Mouse (Mus musculus) urinary bladder, adult 18-20 months (tissue): ENCODE data around the gene Arid1b.

Experiments used
- DNase-seq, 2 experiments: peaks; one replicate each; pipeline ENCODE4 v3.0.0; 2022; ENCODE audit warnings: low spot score in 2 of 2, mixed read lengths in 2 of 2

Arid1b gene

DNA sequence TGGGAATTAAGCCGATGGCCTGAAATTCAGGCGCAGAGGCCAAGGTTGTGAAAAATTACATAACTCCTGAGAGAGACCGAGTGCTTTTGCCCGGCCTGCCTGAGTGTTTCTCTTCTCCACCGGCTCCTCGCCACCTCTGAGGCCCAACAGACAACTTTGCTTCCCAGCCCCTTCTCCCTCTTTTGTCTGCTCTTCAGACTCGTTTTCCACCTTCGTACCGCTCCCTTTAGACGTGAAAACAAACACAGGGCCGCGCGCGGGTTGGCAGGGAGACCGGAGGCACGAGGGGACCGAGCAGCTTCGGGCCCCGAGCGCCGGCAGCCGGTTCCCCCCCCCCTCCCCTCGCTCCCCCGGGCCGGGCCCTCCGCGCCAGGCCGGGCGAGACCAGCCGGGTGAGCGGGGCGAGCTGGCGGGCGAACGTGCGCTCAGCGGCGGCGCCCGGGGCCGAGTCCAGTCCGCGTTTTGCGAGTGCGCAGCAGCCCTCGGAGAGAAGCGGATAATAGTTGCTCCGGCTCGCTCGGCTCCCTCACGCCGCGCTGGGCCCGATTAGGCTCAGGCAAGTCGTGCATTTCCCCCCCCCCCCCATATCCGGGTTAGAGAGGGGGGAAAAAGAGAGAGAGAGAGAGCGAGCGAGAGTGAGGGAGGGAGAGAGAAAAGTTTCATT is at the start of gene Arid1b:
TSS of gene Arid1b (plus strand) at position 493 of the 664 bp plus-strand sequence.
- peak; percentile 59 to 69 for DNase-seq

- no peak for DNase-seq
Observed at GRCm38 (mm10) chr17:4945311-4945751, 48.8 kb upstream of the Arid1b start.

GRCm38 (mm10) chr17:4945871-4946331 is 48.2 kb upstream of the Arid1b start:
- DNase-seq, result peak; percentile 56 to 79

DNA sequence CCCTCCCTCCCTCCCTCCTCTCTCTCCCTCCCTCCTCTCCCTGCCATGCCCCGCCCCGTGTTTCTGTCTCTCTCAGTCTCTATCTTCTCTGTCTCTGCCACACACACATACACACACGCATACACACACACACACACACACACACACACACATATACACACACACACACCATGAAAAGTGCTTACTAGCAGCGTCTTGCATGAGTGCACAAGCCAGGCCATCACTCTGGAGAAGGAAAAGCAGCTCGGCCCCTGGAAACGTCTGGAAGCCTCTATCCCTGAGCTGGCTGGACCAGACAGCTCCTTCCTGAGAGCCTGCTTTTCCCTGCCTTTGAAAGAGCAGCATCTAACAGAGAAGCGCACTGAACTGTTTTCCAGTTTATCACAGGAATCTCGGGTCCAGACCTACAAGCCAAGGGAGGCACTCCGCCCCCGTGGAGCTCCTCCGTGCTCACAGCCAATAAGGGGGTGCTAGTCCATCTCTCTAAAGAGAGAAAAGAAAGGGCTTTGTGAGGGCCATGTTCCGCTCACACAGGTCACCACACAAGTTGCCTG is 47.6 kb upstream of the Arid1b start:
- peak in 1 of 2 experiments; percentile 46 for DNase-seq

DNA sequence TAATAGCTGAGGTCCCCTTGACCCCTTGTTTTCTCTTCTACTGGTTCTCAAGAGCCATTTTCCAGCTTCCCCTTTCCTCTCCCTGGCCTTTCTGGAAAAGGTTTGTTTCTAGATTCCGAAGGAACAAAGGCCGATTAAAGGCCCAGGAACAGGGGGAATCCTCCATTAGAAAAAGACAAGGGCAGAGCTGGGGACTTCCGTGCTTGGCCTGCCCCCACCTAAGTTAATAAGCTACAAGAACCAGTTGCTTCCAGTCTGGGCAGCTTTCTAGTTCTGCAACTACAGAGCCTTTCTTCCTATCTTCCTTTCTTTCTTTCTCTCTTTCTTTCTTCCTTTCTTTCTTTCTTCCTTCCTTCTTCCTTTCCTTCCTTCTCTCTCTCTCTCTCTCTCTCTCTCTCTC is 47.1 kb upstream of the Arid1b start:
- DNase-seq, result no peak

- DNase-seq, result no peak
Observed at GRCm38 (mm10) chr17:4947439-4947838, 46.7 kb upstream of the Arid1b start.

- no peak for DNase-seq
Observed at GRCm38 (mm10) chr17:4948501-4948900, 45.6 kb upstream of the Arid1b start.

GRCm38 (mm10) chr17:4954431-4954830 is 39.7 kb upstream of the Arid1b start:
- DNase-seq, result no peak

DNA sequence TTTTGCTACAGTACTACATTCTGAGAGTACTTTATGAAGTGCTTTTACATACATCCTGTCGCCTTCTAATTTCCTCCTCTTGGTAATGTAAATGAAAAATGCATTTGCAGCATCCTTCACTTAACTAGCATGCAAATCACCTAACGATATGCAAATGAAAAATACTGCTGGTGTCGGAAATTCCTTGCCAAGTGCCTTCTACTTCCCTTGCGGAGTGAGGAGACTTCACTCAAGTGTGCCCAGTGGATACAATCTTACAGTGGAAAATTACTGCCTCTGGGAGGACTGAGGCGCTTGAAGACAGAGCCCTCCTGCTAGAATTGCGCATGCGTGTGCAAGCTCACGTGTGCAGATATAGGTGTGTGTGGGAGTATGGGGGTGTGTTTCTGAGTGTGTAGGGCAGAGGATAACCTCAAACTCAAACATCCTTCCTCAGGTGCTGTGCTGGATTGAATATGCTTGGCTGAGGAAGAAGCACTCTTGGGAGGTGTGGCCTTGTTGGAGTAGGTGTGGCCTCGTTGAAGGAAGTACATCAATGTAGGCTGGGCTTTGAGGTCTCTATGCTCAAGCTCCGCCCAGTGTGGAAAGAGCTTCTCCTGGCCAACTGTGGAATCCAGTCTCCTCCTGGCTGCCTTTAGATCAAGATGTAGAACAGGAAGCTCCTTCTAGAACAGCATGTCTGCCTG is 29.8 kb upstream of the Arid1b start:
- no peak for DNase-seq

DNA sequence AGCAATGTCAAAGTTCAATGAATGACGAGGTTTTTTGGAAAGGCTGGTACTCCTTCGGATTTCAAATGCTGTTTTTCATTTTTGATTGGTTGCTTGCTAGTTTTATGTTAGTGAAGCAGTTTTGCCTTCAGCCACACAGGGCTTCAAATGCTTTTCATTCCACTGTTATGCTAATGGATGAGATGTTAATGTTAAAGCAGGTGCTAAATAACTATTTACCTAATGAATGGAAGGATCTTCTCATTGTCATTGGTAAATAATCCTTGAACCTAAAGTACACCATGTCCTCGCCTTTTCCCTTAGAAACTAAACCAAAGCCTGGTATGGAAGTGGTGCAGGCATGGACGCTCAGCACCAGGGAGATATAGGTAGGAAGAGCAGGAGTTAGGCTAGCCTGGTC is 26.9 kb upstream of the Arid1b start:
- DNase-seq, result no peak

GRCm38 (mm10) chr17:4968035-4968434 is 26.1 kb upstream of the Arid1b start:
- DNase-seq, result no peak

DNA sequence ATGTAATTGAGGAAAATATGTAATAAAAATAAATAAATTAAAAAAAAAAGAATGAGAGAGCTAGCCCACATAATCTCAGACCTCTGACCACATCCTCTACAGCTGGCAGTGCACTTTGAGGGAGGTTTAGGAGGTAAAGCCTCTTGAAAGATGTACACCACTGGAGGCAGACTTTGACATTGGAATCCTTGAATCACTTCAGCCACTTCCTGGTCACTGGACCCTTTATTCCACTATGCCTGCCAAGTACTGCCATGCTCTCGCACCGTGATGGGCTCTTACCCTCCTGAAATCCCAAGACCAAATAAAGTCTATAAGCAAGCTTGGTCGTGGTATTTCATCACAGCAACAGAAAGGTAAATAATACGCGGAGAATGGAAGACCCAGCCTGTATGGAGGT is 25.3 kb upstream of the Arid1b start:
- DNase-seq, result no peak

DNA sequence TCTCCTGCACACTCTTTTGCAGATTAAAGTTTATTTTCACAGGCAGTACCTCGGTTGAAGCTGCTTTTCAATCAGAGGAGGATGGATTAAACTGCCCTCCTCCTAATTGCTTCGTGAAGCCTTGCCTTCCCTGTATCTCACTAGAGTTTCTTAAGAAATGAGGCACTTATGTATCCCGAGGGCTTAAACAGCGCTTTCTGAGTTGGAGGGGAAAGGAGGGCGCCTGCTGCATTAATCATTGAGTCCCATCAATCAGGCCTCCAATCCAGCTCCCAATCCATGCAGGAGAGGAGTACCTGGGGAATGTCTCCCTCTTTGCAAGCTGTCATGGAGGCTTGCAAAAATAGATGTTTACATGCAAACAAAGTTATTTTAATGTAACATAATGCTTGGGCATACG is 21.9 kb upstream of the Arid1b start:
- DNase-seq, result no peak

GRCm38 (mm10) chr17:4974736-4975135 is 19.4 kb upstream of the Arid1b start:
- DNase-seq, result peak; percentile 50 to 79

GRCm38 (mm10) chr17:4980151-4980550 is 14.0 kb upstream of the Arid1b start:
- DNase-seq, result no peak

DNA sequence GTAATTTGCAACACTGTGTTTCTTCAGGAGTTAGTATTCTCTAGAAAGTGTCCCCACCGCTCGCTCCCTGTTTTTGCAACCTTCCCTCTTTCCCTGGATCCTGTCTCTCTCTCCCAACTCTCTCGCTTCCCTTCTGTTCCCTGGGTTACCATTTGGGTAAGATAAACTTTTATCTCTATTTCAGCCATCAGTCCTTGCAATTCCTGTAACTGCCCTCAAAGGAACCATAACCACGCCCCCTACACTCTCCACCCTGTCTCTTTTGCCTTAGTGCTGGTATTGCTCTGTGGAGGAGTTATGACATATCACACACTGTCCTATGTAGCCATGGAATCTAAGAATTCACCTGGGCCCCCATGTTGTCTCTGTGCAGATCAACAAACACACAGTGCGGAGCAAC is 11.3 kb upstream of the Arid1b start:
- no peak for DNase-seq

DNA sequence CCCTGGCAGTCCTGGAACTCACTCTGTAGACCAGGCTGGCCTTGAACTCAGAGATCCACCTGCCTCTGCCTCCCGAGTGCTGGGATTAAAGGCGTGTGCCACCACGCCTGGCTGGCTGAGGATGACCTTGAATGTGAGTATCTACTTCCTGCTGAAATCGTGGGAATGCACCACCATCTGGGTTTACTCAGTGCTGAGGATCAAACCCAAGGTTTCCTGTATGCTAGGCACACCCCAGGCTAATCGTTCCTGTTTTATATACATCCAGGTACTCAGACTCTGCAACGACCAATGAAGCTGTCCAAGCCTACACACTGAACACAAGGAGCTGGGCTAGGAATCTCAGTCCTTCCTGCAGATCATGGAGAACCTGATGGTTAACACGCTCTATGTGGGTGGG is 9.4 kb upstream of the Arid1b start:
- no peak for DNase-seq

DNA sequence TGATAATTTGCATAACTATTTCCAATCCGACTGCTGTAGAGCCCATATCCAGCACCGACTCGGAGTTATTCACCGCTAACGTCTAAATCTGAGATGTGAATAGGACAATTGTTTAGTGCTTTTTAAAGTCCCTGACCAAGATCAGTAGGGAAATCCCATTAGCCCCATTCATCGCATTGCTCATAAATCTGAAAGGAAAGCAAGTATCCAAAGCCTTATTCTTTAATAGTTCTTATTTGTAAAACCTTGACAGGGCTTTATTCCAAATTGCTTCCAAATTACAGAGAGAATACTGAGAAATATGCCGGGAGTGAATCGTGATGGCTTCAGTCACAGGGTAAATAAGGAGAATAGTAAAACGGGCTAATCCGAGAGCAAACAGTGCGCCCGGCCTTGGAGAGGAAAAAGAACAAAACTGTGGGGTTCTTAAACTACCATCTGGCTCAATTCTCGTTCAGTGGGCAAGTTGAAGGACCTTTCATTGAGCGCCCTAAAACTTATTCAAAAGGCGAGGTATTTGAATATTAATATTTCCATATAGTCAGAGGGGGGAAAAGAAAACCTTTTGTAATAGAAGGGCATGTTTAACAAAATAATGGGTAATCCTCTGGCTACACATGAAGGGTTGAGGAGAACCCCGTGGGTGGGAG is 3.1 kb upstream of the Arid1b start:
- no peak for DNase-seq

DNA sequence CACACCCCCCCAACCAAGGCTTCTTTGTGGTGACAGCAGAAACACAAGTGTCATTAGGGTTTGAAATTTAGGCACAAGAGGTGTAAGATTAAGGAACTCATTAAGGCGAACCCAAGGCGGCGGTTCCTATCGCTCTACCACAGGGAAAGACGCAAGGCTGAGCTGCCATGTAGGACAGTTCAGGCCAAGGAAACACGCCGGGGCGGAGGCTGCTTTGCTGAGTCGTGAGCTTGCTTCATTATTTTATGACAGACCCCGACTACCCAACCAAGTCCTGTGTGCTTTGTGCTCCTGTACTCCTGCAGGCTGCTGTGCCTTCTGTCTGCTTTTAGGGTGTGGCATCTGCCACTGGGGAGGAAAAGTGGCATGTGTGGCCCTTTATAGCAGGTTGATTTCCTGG is 2.5 kb upstream of the Arid1b start:
- no peak for DNase-seq

DNA sequence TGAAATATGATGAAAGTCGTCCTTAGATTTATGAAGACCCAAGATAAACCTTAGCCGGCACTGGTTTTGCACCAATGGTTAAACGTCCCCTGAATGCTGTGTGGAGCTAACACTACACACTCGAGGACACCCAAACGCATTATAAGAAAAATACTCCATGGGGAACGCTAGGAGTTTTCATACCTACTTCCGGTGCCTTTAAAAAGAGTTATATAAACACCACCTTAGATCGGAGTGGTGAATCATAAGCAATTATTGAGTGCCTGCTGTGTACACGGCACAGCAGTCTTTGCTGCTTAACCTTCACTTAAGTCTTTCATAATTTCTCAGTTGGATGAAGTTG is 664 bp upstream of the Arid1b start:
- DNase-seq, result no peak

- DNase-seq, result no peak
Observed at GRCm38 (mm10) chr17:4994504-4994812, 326 bp downstream of the Arid1b start.

- DNase-seq, result peak; percentile 36 to 68
Observed at GRCm38 (mm10) chr17:4994813-4995560, 855 bp downstream of the Arid1b start.
